8 mouse cellular contexts compared by ENCODE assay signal in genomic region chr2:180678609-180679140, GRCm38 (mm10). TPM values are rescaled to one million over a fixed set of nuclear protein-coding genes. Genes with fewer than 3 reads are reported as not detected.
DNase-seq lines count a peak whose midpoint lies in the region; ATAC-seq lines count a peak whose summit lies in the region.

No protein-coding gene starts in this region.

- peaks cover 25% of the 10 kb centered on the region for H3K36me3 ChIP-seq in intestine, embryonic 15.5 days

- intact Hi-C loops in heart, postnatal 25 days (cut with DNase I): loop anchor here (1.0 to 5.0 kb wide), 4 partner anchors 22 to 96 kb away; partner anchors contain the start of genes Gid8 and Mrgbp
- intact Hi-C loops in left cerebral cortex, postnatal 10 days (cut with DNase I): no loop called here

- H3K27ac ChIP-seq in intestine, embryonic 15.5 days: no peak overlapping the region

- WGBS in intestine, embryonic 15.5 days: 28% methylated on average over 4 of the region's 4 CpGs

- ATAC-seq in intestine, embryonic 15.5 days: peak; percentile 64

- H3K27me3 ChIP-seq in intestine, embryonic 15.5 days (replicated peaks): no peaks in the 10 kb centered on the region

- no peak overlapping the region for H3K9ac ChIP-seq in intestine, embryonic 15.5 days

- peak; percentile 95 for DNase-seq in heart, adult 11 months
- no peak for DNase-seq in heart, postnatal 25 days (ENCODE audit: low spot score)
- DNase-seq in cerebellum, postnatal 25 days: peak; percentile 65 to 75
- peak; percentile 68 to 83 for DNase-seq in frontal cortex, postnatal 36 days (ENCODE audit: low spot score in 2 of 2)
- peak; percentile 60 to 69 for DNase-seq in left cerebral cortex, postnatal 10 days (ENCODE audit: extremely low spot score in 1 of 2, low spot score in 2 of 2)
- peak; percentile 64 for DNase-seq in mesoderm, embryonic 11.5 days (ENCODE audit: low read depth, low spot score)
- peak; percentile 40 to 46 for DNase-seq in right cerebral cortex, postnatal 36 days (ENCODE audit: low spot score in 2 of 2)

- no peaks in the 10 kb centered on the region for H3K4me1 ChIP-seq in intestine, embryonic 15.5 days (replicated peaks)

- H3K9me3 ChIP-seq in intestine, embryonic 15.5 days: no peaks in the 10 kb centered on the region

- no peak overlapping the region for H3K4me2 ChIP-seq in intestine, embryonic 15.5 days (replicated peaks)

- H3K4me3 ChIP-seq in intestine, embryonic 15.5 days (replicated peaks): no peak overlapping the region

RNA-seq across cellular contexts. Expression of gene Dido1, which starts 31.1 kb away (rescaled TPM):
- total RNA-seq in heart, postnatal 25 days (2021): 10 to 100 TPM; 27.2 to 31.4 TPM
- polyA plus RNA-seq in intestine, embryonic 15.5 days (2015; fragmentation: Nextera tagmentation; extraction: Ambion mirVana): 22.8 and 23.2 TPM in 2 replicates
- total RNA-seq in left cerebral cortex, postnatal 10 days (2021): 10 to 100 TPM; 56.0 to 56.3 TPM

RNA-seq across cellular contexts. Expression of gene Gid8, which starts 31.2 kb away (rescaled TPM):
- 10 to 100 TPM; 62.9 to 64.3 TPM for total RNA-seq in heart, postnatal 25 days (2021)
- 52.6 and 55.1 TPM in 2 replicates for polyA plus RNA-seq in intestine, embryonic 15.5 days (2015; fragmentation: Nextera tagmentation; extraction: Ambion mirVana)
- 10 to 100 TPM; 62.4 to 66.6 TPM for total RNA-seq in left cerebral cortex, postnatal 10 days (2021)

RNA-seq across cellular contexts. Expression of gene Tcfl5, which starts 36.2 kb away (rescaled TPM):
- under 1 TPM in 1 of 2 experiments, not detected in 1; 0.17 TPM for total RNA-seq in heart, postnatal 25 days (2021)
- 0.13 TPM in 1 of 2 replicates, not detected in the other for polyA plus RNA-seq in intestine, embryonic 15.5 days (2015; fragmentation: Nextera tagmentation; extraction: Ambion mirVana)
- 1 to 10 TPM; 4.1 to 5.6 TPM for total RNA-seq in left cerebral cortex, postnatal 10 days (2021)

RNA-seq across cellular contexts. Expression of gene Slc17a9, which starts 46.4 kb away (rescaled TPM):
- under 1 TPM in 1 of 2 experiments, not detected in 1; 0.39 TPM for total RNA-seq in heart, postnatal 25 days (2021)
- 2.3 and 4.6 TPM in 2 replicates for polyA plus RNA-seq in intestine, embryonic 15.5 days (2015; fragmentation: Nextera tagmentation; extraction: Ambion mirVana)
- total RNA-seq in left cerebral cortex, postnatal 10 days (2021): under 1 TPM; 0.28 to 0.77 TPM

Comparison
In these comparisons a context has a peak if more than half of its experiments do, and no peak if none do; other contexts are left out.
1. RNA of gene Tcfl5, which starts 36.2 kb away (total RNA-seq): 4.1 to 5.6 TPM in left cerebral cortex, postnatal 10 days; 0.17 TPM in heart, postnatal 25 days; every median in the first group is over 4 times any median in the second.